Comparison of ENCODE assay signal across 13 mouse cellular contexts in the genomic region with DNA sequence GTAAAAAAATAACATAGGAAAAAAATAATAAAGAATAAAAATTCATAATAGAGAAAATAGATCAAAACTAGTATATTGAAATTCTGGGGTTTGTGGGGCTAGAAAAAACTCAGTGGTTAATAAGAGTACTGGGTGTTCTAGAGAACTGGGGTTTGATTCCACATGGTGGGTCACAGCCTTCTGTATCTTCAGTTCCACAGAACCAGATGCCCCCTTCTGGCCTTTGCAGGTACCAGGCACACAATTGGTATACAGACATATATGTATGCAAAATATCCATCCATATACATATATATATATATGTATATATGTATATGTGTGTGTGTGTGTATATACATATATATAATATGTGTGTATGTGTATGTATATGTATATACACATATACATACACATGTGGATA. TPM values are rescaled to one million over a fixed set of nuclear protein-coding genes. Genes with fewer than 3 reads are reported as not detected.
DNase-seq lines count a peak whose midpoint lies in the region; ATAC-seq and TF ChIP-seq lines count a peak whose summit lies in the region.
"Had no signal": no experiment of that assay in that cellular context is flagged by ENCODE, and none has a peak within 500 bp of the region (broad histone marks: within the 10 kb centered on the region; RNA-seq: fewer than 3 reads in every experiment).

No protein-coding gene starts in this region.

- H3K36me3 ChIP-seq in lung, embryonic 14.5 days (ENCODE audit: insufficient read depth): no peaks in the 10 kb centered on the region
- H3K36me3 ChIP-seq: embryonic facial prominence, embryonic 12.5 days; liver, embryonic 15.5 days had no signal

- no peak overlapping the region for H3K4me2 ChIP-seq in lung, embryonic 14.5 days
- H3K4me2 ChIP-seq: embryonic facial prominence, embryonic 12.5 days; liver, embryonic 15.5 days had no signal

- intact Hi-C loops in heart, postnatal 25 days (cut with DNase I): no loop called here

- peak; percentile 37 for DNase-seq in heart, adult 11 months
- no peak for DNase-seq in heart, postnatal 25 days (ENCODE audit: low spot score)
- DNase-seq in lung, embryonic 14.5 days: peak; percentile 13
- DNase-seq in lung, postnatal 25 days (ENCODE audit: low spot score): no peak
- DNase-seq in NIH3T3 (ENCODE audit: low read depth): peak; percentile 5
- peak; percentile 11 for DNase-seq in thymus, postnatal 25 days
- DNase-seq in urinary bladder, postnatal 36 days (ENCODE audit: low spot score in 2 of 2): no peak
- DNase-seq: cerebellum, adult 9-10 months; heart, adult 18-20 months had no signal

- no peaks in the 10 kb centered on the region for H3K4me1 ChIP-seq in lung, embryonic 14.5 days (ENCODE audit: insufficient read depth)
- H3K4me1 ChIP-seq: embryonic facial prominence, embryonic 12.5 days; liver, embryonic 15.5 days had no signal

- H3K27me3 ChIP-seq in lung, embryonic 14.5 days (ENCODE audit: insufficient read depth, low read length): no peaks in the 10 kb centered on the region
- H3K27me3 ChIP-seq: embryonic facial prominence, embryonic 12.5 days; liver, embryonic 15.5 days had no signal

- no peak for ATAC-seq in lung, embryonic 14.5 days (ENCODE audit: insufficient read depth)
- ATAC-seq: hindbrain, embryonic 16.5 days had no signal

- H3K9ac ChIP-seq in lung, embryonic 14.5 days: no peak overlapping the region
- H3K9ac ChIP-seq: embryonic facial prominence, embryonic 12.5 days; liver, embryonic 15.5 days had no signal

- peak; percentile 29; the same call in 1 of the 2 replicates for TF ChIP-seq CTCF in lung, embryonic 14.5 days (IDR thresholded peaks at IDR 0.05; ENCODE audit: low read depth)

- H3K27ac ChIP-seq in lung, embryonic 14.5 days (ENCODE audit: low read depth): no peak overlapping the region
- H3K27ac ChIP-seq: embryonic facial prominence, embryonic 12.5 days; liver, embryonic 15.5 days had no signal

- no peaks in the 10 kb centered on the region for H3K9me3 ChIP-seq in lung, embryonic 14.5 days (ENCODE audit: low read depth, low read length)
- H3K9me3 ChIP-seq: embryonic facial prominence, embryonic 12.5 days; liver, embryonic 15.5 days had no signal

- H3K4me3 ChIP-seq in lung, embryonic 14.5 days (ENCODE audit: low read depth, low read length): no peak overlapping the region
- H3K4me3 ChIP-seq: embryonic facial prominence, embryonic 12.5 days; liver, embryonic 15.5 days; myocyte had no signal

RNA-seq across cellular contexts. Expression of gene 2010300C02Rik, which starts 39.5 kb away (rescaled TPM):
- under 1 TPM; 0.53 to 0.73 TPM for total RNA-seq in heart, postnatal 25 days (2021)
- polyA plus RNA-seq in lung, embryonic 14.5 days (2014; fragmentation: Nextera tagmentation; extraction: Ambion mirVana): 8.1 and 8.5 TPM in 2 replicates
- polyA plus RNA-seq: myocyte had no signal

Comparison
In these comparisons a context has a peak if more than half of its experiments do, and no peak if none do; other contexts are left out.
1. DNase-seq: peak in heart, adult 11 months (single experiment), lung, embryonic 14.5 days (single experiment), NIH3T3 (single experiment) and thymus, postnatal 25 days (single experiment); none in heart, postnatal 25 days (single experiment), lung, postnatal 25 days (single experiment) and urinary bladder, postnatal 36 days (0 of 2).